Mouse (Mus musculus) activated CD4-positive, CD25-positive, alpha-beta regulatory T cell, adult 9 weeks (primary cell): ENCODE measurements around the gene Cdk5. TPM values are rescaled to one million over a fixed set of nuclear protein-coding genes. Genes with fewer than 3 reads are reported as not detected.

Source experiments
- polyA plus RNA-seq: library from polyadenylated mRNA; unstranded; fragments of 100-300 nt; shearing (Covaris generic); gene quantifications from one replicate; pipeline ENCODE4 v1.2.1, GENCODE M21; 2017

The Cdk5 gene
- polyA plus RNA-seq = 98.4 TPM

DNA sequence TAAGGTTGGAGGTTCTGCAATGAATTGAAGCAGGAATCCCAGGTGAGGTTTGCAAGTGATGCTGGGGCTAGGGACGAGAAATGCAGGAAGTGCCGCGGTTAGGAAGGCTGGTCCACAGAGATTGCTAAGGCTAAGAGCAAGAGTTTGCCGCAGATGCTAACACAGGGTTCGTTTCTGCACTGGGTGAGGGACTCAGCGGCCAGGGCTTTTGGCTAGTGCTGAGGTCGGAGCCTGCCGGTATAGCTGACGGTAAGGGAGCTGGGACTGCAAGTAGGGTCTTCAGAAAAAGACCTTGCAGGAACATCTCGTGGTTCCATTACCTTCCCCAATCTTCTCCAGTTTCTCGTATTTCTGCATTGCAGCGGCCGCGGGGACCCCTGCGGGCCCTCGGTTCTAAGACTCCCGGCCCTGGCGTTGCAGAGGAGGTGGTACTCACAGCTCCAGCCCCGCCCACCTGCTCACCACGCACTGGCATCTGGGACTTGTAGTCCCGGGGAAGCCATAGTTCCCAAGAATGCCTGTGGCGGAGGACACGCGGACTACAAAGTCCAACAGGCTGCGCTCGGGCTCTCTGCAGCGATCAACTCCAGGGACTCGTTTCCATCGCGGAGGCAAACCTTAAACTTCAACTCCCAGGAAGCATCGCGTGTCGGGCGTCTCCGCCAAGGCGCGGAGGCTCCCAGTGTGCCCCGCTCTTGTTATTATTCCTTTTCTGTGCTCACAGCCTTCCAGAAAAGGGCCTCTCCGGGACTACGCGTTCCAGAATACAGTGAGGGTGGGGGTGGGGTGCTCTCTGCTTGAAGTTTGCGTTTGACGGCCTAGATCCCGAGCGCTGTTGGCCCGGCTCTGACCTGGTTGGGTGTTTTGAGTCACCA is at the start of gene Cdk5, which contains the start of gene Slc4a2:
TSS of gene Cdk5 (minus strand) at position 402 of the 875 bp plus-strand sequence.
TSS of gene Slc4a2 (plus strand) at position 709 of the 875 bp plus-strand sequence.

GRCm38 (mm10) chr5:24452030-24452690 is 28.8 kb upstream of the Cdk5 start, which contains the start of gene Agap3:
Agap3 (plus strand) TSS chr5:24452177.

GRCm38 (mm10) chr5:24447624-24448298 is 24.4 kb upstream of the Cdk5 start, which contains the start of gene Tmub1:
Tmub1 (minus strand) TSS chr5:24447854.

GRCm38 (mm10) chr5:24444746-24445427 is 21.6 kb upstream of the Cdk5 start, which contains the start of gene Fastk:
Fastk (minus strand) TSS chr5:24445287.

DNA sequence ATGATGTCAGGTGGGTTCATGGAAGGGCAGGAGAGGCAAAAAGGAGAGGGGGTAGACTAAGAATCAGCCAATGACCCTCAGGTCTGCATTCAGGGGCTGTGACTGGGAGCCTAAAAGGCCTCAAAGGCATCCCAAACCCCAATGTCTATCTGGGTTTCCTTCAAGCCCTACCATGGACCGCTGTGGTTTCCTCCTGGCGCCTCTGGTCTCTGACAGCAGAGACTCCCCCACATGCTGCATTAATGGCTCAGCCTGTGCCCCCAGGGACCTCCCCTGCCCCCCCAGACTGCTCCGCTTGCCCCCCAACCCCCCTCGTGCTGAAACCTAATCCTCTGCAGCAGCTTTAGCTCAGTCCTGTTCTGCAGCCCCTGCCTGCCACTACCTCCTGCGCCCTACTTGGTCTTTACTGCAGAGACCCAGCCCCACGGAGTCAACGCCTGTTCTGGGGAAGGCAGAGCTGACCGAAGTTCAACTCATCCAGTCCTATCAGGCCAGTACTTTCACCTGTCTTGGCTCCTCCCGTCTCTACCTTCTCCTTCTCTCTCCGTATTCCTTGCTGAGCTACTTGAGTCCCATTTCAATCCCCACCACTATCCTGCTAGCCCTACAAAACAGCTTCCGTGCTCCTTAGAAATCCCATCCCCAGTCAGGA is 10.2 kb downstream of the Cdk5 start, which contains the start of gene Asic3:
TSS of gene Asic3 (plus strand) at position 351 of the 652 bp plus-strand sequence.

DNA sequence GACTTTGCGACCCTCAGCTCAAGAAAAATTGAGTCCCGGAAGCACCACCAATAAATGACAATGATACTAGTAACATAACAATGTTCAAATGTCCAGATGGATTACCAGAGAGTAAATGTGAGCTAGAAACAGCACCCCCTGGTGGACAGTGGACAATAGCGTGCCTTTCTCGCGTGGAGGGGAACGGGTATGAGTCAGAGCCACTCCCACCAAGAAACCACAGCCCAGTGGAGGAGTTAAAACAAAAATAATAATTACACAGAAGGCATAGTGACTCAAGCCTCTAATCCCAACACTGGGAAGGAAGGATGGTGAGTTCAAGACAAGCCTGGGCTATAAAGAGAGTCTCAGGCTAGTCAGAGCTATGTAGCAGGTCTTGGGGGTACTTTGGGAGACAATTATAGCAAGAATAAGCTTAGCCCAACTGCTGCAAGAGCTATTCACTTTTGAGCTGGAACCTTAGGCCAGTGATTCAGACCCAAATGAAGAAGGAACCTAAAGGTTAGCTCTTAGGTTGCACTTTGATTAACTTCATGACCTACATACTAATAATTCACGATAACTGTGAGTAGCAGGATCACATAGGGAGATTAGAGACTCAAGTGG is 29.8 kb downstream of the Cdk5 start, which contains the start of gene Abcb8:
TSS of gene Abcb8 (plus strand) at position 272 of the 606 bp plus-strand sequence.

GRCm38 (mm10) chr5:24391864-24392263 is 31.5 kb downstream of the Cdk5 start, which contains the start of gene Atg9b:
Atg9b (minus strand) TSS chr5:24392143.

Other genes starting within 250 kb of the Cdk5 start
- gene Kcnh2, start 71.9 kb downstream of the Cdk5 start, polyA plus RNA-seq = 4.1 TPM
- 0.23 TPM for gene Nos3, start 58.7 kb downstream of the Cdk5 start, polyA plus RNA-seq
- gene Atg9b, start 31.4 kb downstream of the Cdk5 start, polyA plus RNA-seq = 0.64 TPM
- gene Abcb8, start 29.9 kb downstream of the Cdk5 start, polyA plus RNA-seq = 33.1 TPM
- gene Asic3, start 10.1 kb downstream of the Cdk5 start, polyA plus RNA-seq = not detected
- gene Slc4a2, start 307 bp upstream of the Cdk5 start, polyA plus RNA-seq = 45.0 TPM
- gene Fastk, start 21.8 kb upstream of the Cdk5 start, polyA plus RNA-seq = 119 TPM
- 84.0 TPM for gene Tmub1, start 24.3 kb upstream of the Cdk5 start, polyA plus RNA-seq
- 5.4 TPM for gene Agap3, start 28.6 kb upstream of the Cdk5 start, polyA plus RNA-seq
- 0.10 TPM for gene Gbx1, start 103.7 kb upstream of the Cdk5 start, polyA plus RNA-seq
- not detected for gene Asb10, start 117.4 kb upstream of the Cdk5 start, polyA plus RNA-seq
- not detected for gene 4931409K22Rik, start 133.3 kb upstream of the Cdk5 start, polyA plus RNA-seq
- 84.9 TPM for gene Abcf2, start 153.9 kb upstream of the Cdk5 start, polyA plus RNA-seq
- gene Chpf2, start 163.2 kb upstream of the Cdk5 start, polyA plus RNA-seq = 38.7 TPM
- 1.4 TPM for gene Smarcd3, start 200.9 kb upstream of the Cdk5 start, polyA plus RNA-seq